Mouse (Mus musculus) MEL (cell line): ENCODE data around the gene Dlg2. TPM values are rescaled to one million over a fixed set of nuclear protein-coding genes. Genes with fewer than 3 reads are reported as not detected.

Experiments
- DNase-seq: peaks from one replicate; pipeline ENCODE4 v3.0.0; 2011; ENCODE audit warnings: low read depth, low spot score
- H3K27ac ChIP-seq: 2 replicates; pipeline ENCODE4 v1.5.1; 2012; ENCODE audit warnings: low read depth, mild to moderate bottlenecking, control low read depth, low read length, moderate library complexity; ENCODE audit not compliant: control insufficient read depth
- H3K27me3 ChIP-seq, 2 experiments: fragments of 150-350 bp in 1 of 2; sonication (generic) in 1 of 2; 2 replicates each; pipeline ENCODE4 v1.6.1; 2012; ENCODE audit warnings: low read length in 2 of 2, mild to moderate bottlenecking in 2 of 2, improper control_type of control experiment in 1 of 2, moderate library complexity in 1 of 2; ENCODE audit not compliant: insufficient read depth in 2 of 2, control insufficient read depth in 1 of 2
- H3K36me3 ChIP-seq, 2 experiments: 2 replicates each; pipeline ENCODE4 v1.6.1; 2012 to 2014; ENCODE audit warnings: low read length in 2 of 2, improper control_type of control experiment in 1 of 2, inconsistent platforms in 1 of 2, mild to moderate bottlenecking in 1 of 2; ENCODE audit not compliant: insufficient read depth in 2 of 2, control insufficient read depth in 1 of 2
- H3K4me1 ChIP-seq, 2 experiments: fragments of 150-350 bp in 1 of 2; sonication (generic) in 1 of 2; 2 replicates each; pipeline ENCODE4 v1.6.1; 2012; ENCODE audit warnings: low read length in 2 of 2, improper control_type of control experiment in 1 of 2, mild to moderate bottlenecking in 1 of 2; ENCODE audit not compliant: insufficient read depth in 2 of 2, control insufficient read depth in 1 of 2
- H3K4me3 ChIP-seq, 2 experiments: fragments of 150-350 bp in 1 of 2; sonication (generic) in 1 of 2; 2 replicates each; pipeline ENCODE4 v1.5.1; 2012; ENCODE audit warnings: low read depth in 2 of 2, low read length in 2 of 2, mild to moderate bottlenecking in 2 of 2, moderate library complexity in 2 of 2, control low read depth in 1 of 2, improper control_type of control experiment in 1 of 2; ENCODE audit not compliant: control insufficient read depth in 1 of 2, insufficient read depth in 1 of 2
- H3K79me2 ChIP-seq: 2 replicates; pipeline ENCODE4 v1.6.1; 2012; ENCODE audit warnings: mild to moderate bottlenecking, low read length, moderate library complexity; ENCODE audit not compliant: control insufficient read depth, poor library complexity, insufficient read depth
- H3K9ac ChIP-seq: 2 replicates; pipeline ENCODE4 v1.6.1; 2012; ENCODE audit warnings: low read depth, mild to moderate bottlenecking, control low read depth, low read length, moderate library complexity; ENCODE audit not compliant: control insufficient read depth, poor library complexity, severe bottlenecking
- H3K9me3 ChIP-seq: fragments of 150-350 bp; sonication (generic); replicated peaks from 2 replicates; pipeline ENCODE4 v1.6.1; 2012; ENCODE audit warnings: mild to moderate bottlenecking, low read length, improper control_type of control experiment, moderate library complexity; ENCODE audit not compliant: insufficient read depth
- CTCF ChIP-seq, 3 experiments: IDR thresholded peaks in 2 of 3; conservative IDR thresholded peaks in 1 of 3; 2 replicates each; pipeline ENCODE4 v1.5.1; 2011 to 2012; ENCODE audit warnings: low read length in 3 of 3, low read depth in 2 of 3, mild to moderate bottlenecking in 2 of 3, improper control_type of control experiment in 1 of 3, inconsistent platforms in 1 of 3, mixed read lengths in 1 of 3, moderate library complexity in 1 of 3; ENCODE audit not compliant: control insufficient read depth in 1 of 3, insufficient read depth in 1 of 3, poor library complexity in 1 of 3, severe bottlenecking in 1 of 3
- ELF1 ChIP-seq: IDR thresholded peaks from 2 replicates; pipeline ENCODE4 v1.6.1; 2014; ENCODE audit warnings: low read depth, mild to moderate bottlenecking, inconsistent platforms, low read length, improper control_type of control experiment, moderate library complexity
- EP300 ChIP-seq, 2 experiments: IDR thresholded peaks; 2 replicates each; pipeline ENCODE4 v1.6.1; 2011; ENCODE audit warnings: improper control_type of control experiment in 2 of 2, low read length in 2 of 2, low read depth in 1 of 2, mild to moderate bottlenecking in 1 of 2
- ETS1 ChIP-seq: IDR thresholded peaks from 2 replicates; pipeline ENCODE4 v1.6.1; 2012; ENCODE audit warnings: low read depth, mild to moderate bottlenecking, inconsistent platforms, low read length, improper control_type of control experiment, moderate library complexity
- GABPA ChIP-seq: IDR thresholded peaks from 2 replicates; pipeline ENCODE4 v1.6.1; 2012; ENCODE audit warnings: low read depth, mild to moderate bottlenecking, inconsistent platforms, low read length, improper control_type of control experiment, moderate library complexity
- HCFC1 ChIP-seq: IDR thresholded peaks from 2 replicates; pipeline ENCODE4 v1.6.1; 2012; ENCODE audit warnings: low read depth, mild to moderate bottlenecking, inconsistent platforms, low read length, improper control_type of control experiment, moderate library complexity
- KAT2A ChIP-seq: conservative IDR thresholded peaks from 2 replicates; pipeline ENCODE4 v1.6.1; 2012; ENCODE audit warnings: low read depth, low read length, improper control_type of control experiment, inconsistent platforms
- MAX ChIP-seq: IDR thresholded peaks from 2 replicates; pipeline ENCODE4 v1.6.1; 2011; ENCODE audit warnings: low read length, improper control_type of control experiment
- MAZ ChIP-seq: IDR thresholded peaks from 2 replicates; pipeline ENCODE4 v1.6.1; 2012; ENCODE audit warnings: low read depth, mild to moderate bottlenecking, inconsistent platforms, low read length, improper control_type of control experiment
- MEF2A ChIP-seq: IDR thresholded peaks from 2 replicates; pipeline ENCODE4 v1.6.1; 2014; ENCODE audit warnings: low read depth, mild to moderate bottlenecking, inconsistent platforms, low read length, improper control_type of control experiment; ENCODE audit not compliant: poor library complexity, insufficient replicate concordance, severe bottlenecking; ENCODE audit errors: extremely low read depth
- MXI1 ChIP-seq: IDR thresholded peaks from 2 replicates; pipeline ENCODE4 v1.6.1; 2011; ENCODE audit warnings: mild to moderate bottlenecking, low read depth, low read length, improper control_type of control experiment
- MYB ChIP-seq: IDR thresholded peaks from 2 replicates; pipeline ENCODE4 v1.6.1; 2011; ENCODE audit warnings: mild to moderate bottlenecking, low read depth, low read length, improper control_type of control experiment
- MYC ChIP-seq: IDR thresholded peaks from 2 replicates; pipeline ENCODE4 v1.6.1; 2011; ENCODE audit warnings: low read depth, mild to moderate bottlenecking, low read length, improper control_type of control experiment, moderate library complexity
- NELFE ChIP-seq: IDR thresholded peaks from 2 replicates; pipeline ENCODE4 v1.6.1; 2011; ENCODE audit warnings: low read depth, low read length, improper control_type of control experiment
- NRF1 ChIP-seq: IDR thresholded peaks from 2 replicates; pipeline ENCODE4 v1.6.1; 2014; ENCODE audit warnings: low read depth, mild to moderate bottlenecking, inconsistent platforms, low read length, improper control_type of control experiment, moderate library complexity; ENCODE audit not compliant: poor library complexity, insufficient read depth, severe bottlenecking
- POLR2AphosphoS2 ChIP-seq: IDR thresholded peaks from 2 replicates; pipeline ENCODE4 v1.6.1; 2011; ENCODE audit warnings: low read length, improper control_type of control experiment
- RAD21 ChIP-seq: IDR thresholded peaks from 2 replicates; pipeline ENCODE4 v1.6.1; 2011; ENCODE audit warnings: mild to moderate bottlenecking, low read depth, low read length, improper control_type of control experiment
- RCOR1 ChIP-seq: IDR thresholded peaks from 2 replicates; pipeline ENCODE4 v1.6.1; 2012; ENCODE audit warnings: low read depth, mild to moderate bottlenecking, inconsistent platforms, low read length, improper control_type of control experiment
- SMC3 ChIP-seq: IDR thresholded peaks from 2 replicates; pipeline ENCODE4 v1.6.1; 2011; ENCODE audit warnings: low read depth, low read length, improper control_type of control experiment
- TAL1 ChIP-seq: IDR thresholded peaks from 2 replicates; pipeline ENCODE4 v1.6.1; 2012; ENCODE audit warnings: mild to moderate bottlenecking, inconsistent platforms, low read length, moderate library complexity, mixed read lengths
- TBP ChIP-seq: IDR thresholded peaks from 2 replicates; pipeline ENCODE4 v1.8.0; 2011; ENCODE audit warnings: low read depth, low read length, improper control_type of control experiment
- UBTF ChIP-seq: IDR thresholded peaks from 2 replicates; pipeline ENCODE4 v1.6.1; 2012; ENCODE audit warnings: low read depth, mild to moderate bottlenecking, inconsistent platforms, low read length, improper control_type of control experiment, moderate library complexity, borderline replicate concordance; ENCODE audit not compliant: insufficient read depth
- USF1 ChIP-seq: IDR thresholded peaks from 2 replicates; pipeline ENCODE4 v1.6.1; 2014; ENCODE audit warnings: low read depth, mild to moderate bottlenecking, inconsistent platforms, low read length, improper control_type of control experiment, moderate library complexity
- USF2 ChIP-seq, 2 experiments: IDR thresholded peaks; 2 replicates each; pipeline ENCODE4 v1.6.1; 2011 to 2012; ENCODE audit warnings: improper control_type of control experiment in 2 of 2, low read length in 2 of 2, borderline replicate concordance in 1 of 2, inconsistent platforms in 1 of 2, low read depth in 1 of 2, mild to moderate bottlenecking in 1 of 2; ENCODE audit not compliant: insufficient read depth in 1 of 2
- ZC3H11A ChIP-seq: IDR thresholded peaks from 2 replicates; pipeline ENCODE4 v1.6.1; 2012; ENCODE audit warnings: low read depth, mild to moderate bottlenecking, inconsistent platforms, low read length, improper control_type of control experiment
- ZMIZ1 ChIP-seq: IDR thresholded peaks from 2 replicates; pipeline ENCODE4 v1.6.1; 2012; ENCODE audit warnings: low read depth, mild to moderate bottlenecking, inconsistent platforms, low read length, improper control_type of control experiment, moderate library complexity
- polyA plus RNA-seq, 2 experiments: library from polyadenylated mRNA; stranded (reverse) in 1 of 2; unstranded in 1 of 2; fragments of >175 nt in 1 of 2; fragments of >200 nt in 1 of 2; gene quantifications; 2 replicates each; pipeline versions ENCODE4 v1.2.1 to v1.2.4; 2012; ENCODE audit warnings: low replicate concordance in 2 of 2, low read depth in 1 of 2; ENCODE audit not compliant: insufficient read length in 2 of 2, insufficient read depth in 1 of 2, missing spikeins in 1 of 2
- total RNA-seq: library from RNA; depleted of rRNA; stranded (reverse); fragments of 300-350 nt; gene quantifications from 2 replicates; pipeline ENCODE4 v1.2.3, GENCODE M21; 2012

The Dlg2 gene
- total and polyA plus RNA-seq, 3 experiments: 0.04 TPM; not detected in 2

GRCm38 (mm10) chr7:92180029-92180428 lies 1703.6 kb downstream of the Dlg2 start:
- no peak for TF ChIP-seq MYB
- TF ChIP-seq POLR2AphosphoS2: no peak
- TF ChIP-seq MXI1: no peak
- TF ChIP-seq ETS1: no peak
- TF ChIP-seq ZMIZ1: no peak
- no peak for TF ChIP-seq HCFC1
- TF ChIP-seq SMC3: no peak
- TF ChIP-seq KAT2A: no peak
- no peak for TF ChIP-seq ZC3H11A
- no peak for TF ChIP-seq RAD21
- no peak for TF ChIP-seq TBP
- no peak for TF ChIP-seq MAZ
- TF ChIP-seq UBTF: no peak
- TF ChIP-seq TAL1: no peak
- TF ChIP-seq NRF1: no peak
- no peak for TF ChIP-seq ELF1
- TF ChIP-seq NELFE: no peak
- Histone ChIP-seq H3K79me2 (no peaks in the 10 kb centered on the region), H3K9ac (no peak overlapping the region), H3K9me3 (no peaks in the 10 kb centered on the region), H3K27me3 (no peaks in the 10 kb centered on the region), H3K36me3 (no peaks in the 10 kb centered on the region), H3K27ac (no peak overlapping the region), H3K4me3 (no peak overlapping the region), H3K4me1 (no peaks in the 10 kb centered on the region)
- no peak for DNase-seq

GRCm38 (mm10) chr7:92180591-92181587 lies 1704.4 kb downstream of the Dlg2 start:
- no peaks in the 10 kb centered on the region for H3K9me3 ChIP-seq
- no peaks in the 10 kb centered on the region for H3K4me1 ChIP-seq
- no peak for DNase-seq
- H3K79me2 ChIP-seq: no peaks in the 10 kb centered on the region
- H3K27me3 ChIP-seq: no peaks in the 10 kb centered on the region
- no peak overlapping the region for H3K4me3 ChIP-seq
- no peaks in the 10 kb centered on the region for H3K36me3 ChIP-seq
- H3K9ac ChIP-seq: no peak overlapping the region
- H3K27ac ChIP-seq: no peak overlapping the region
- TF ChIP-seq USF2 (IDR thresholded peaks at IDR 0.05; ENCODE audit: borderline replicate concordance in 1 of 2, insufficient read depth in 1 of 2, low read depth in 1 of 2, low read length in 2 of 2) (no peak), TAL1 (no peak), SMC3 (no peak), MEF2A (no peak), USF1 (no peak), MAZ (no peak), MAX (no peak), NRF1 (no peak), CTCF (IDR thresholded peaks at IDR 0.05 in 2 of 3, conservative IDR thresholded peaks at IDR 0.05 in 1 of 3; ENCODE audit: control insufficient read depth in 1 of 3, insufficient read depth in 1 of 3, low read depth in 2 of 3, low read length in 3 of 3, poor library complexity in 1 of 3, severe bottlenecking in 1 of 3) (no peak), UBTF (no peak), MYC (no peak), ELF1 (no peak), GABPA (no peak), EP300 (IDR thresholded peaks at IDR 0.05; ENCODE audit: low read depth in 1 of 2, low read length in 2 of 2) (no peak), RCOR1 (no peak)
